Mouse (Mus musculus): Measurements from ENCODE around the gene Pou2f3.

Pou2f3 gene

DNA sequence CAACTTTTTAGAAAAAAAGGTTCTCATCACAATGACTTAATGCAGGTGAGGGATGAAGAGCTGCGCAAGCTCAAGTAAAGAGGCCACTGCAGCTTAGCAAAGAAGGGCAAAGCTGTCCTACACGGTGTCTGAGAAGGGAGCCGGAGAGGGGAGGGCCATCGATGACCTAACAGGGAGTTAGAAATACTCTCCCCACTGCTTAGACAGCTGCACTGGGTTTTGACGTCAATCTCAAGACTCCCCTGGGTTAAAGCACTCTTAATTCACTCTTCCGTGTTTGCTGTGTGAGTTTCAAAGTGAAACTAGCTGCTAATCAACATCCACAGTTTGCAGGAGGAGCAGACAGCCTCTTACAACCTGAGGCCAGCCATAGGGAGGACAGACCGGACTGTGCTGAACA is 134.0 kb downstream of the Pou2f3 start:
- DNase-seq (ENCODE audit: low spot score), result no peak

- DNase-seq (ENCODE audit: low spot score), result no peak
These were observed 135.6 kb downstream of the Pou2f3 start for GRCm38 (mm10) chr9:43074611-43075010.
